11 mouse cellular contexts compared by ENCODE assay signal in genomic region chr8:83578131-83579055, GRCm38 (mm10). TPM values are rescaled to one million over a fixed set of nuclear protein-coding genes. Genes with fewer than 3 reads are reported as not detected.
DNase-seq lines count a peak whose midpoint lies in the region; ATAC-seq lines count a peak whose summit lies in the region.
"Had no signal": no experiment of that assay in that cellular context is flagged by ENCODE, and none has a peak within 500 bp of the region (broad histone marks: within the 10 kb centered on the region; RNA-seq: fewer than 3 reads in every experiment).

No protein-coding gene starts in this region.

- peaks cover 79% of the 10 kb centered on the region for H3K4me1 ChIP-seq in heart, embryonic 15.5 days (replicated peaks)
- H3K4me1 ChIP-seq in neural tube, embryonic 12.5 days: peaks cover 56% of the 10 kb centered on the region

- 0 out of 2 replicates have a peak, but pooled peaks cover 3% of the 10 kb centered on the region for H3K36me3 ChIP-seq in heart, embryonic 15.5 days
- H3K36me3 ChIP-seq in neural tube, embryonic 12.5 days: peaks cover 12% of the 10 kb centered on the region

- H3K4me3 ChIP-seq in heart, embryonic 15.5 days: no peak overlapping the region
- no peak overlapping the region for H3K4me3 ChIP-seq in neural tube, embryonic 12.5 days

- H3K27me3 ChIP-seq in heart, embryonic 15.5 days: no peaks in the 10 kb centered on the region
- H3K27me3 ChIP-seq in neural tube, embryonic 12.5 days (replicated peaks): no peaks in the 10 kb centered on the region

- H3K9me3 ChIP-seq in heart, embryonic 15.5 days (replicated peaks): no peaks in the 10 kb centered on the region
- no peaks in the 10 kb centered on the region for H3K9me3 ChIP-seq in neural tube, embryonic 12.5 days

- peak; percentile 51 for ATAC-seq in heart, embryonic 15.5 days (replicated peaks; ENCODE audit: insufficient number of reproducible peaks, insufficient read depth, low FRiP score, low read depth)
- no peak for ATAC-seq in neural tube, embryonic 12.5 days (ENCODE audit: low FRiP score, low read depth)
- ATAC-seq in activated CD4-positive, CD25-positive, alpha-beta regulatory T cell, adult 4 months: no peak

- peak overlapping the region; percentile 40 for H3K9ac ChIP-seq in heart, embryonic 15.5 days
- peak overlapping the region; percentile 38; the same call in 1 of the 2 replicates for H3K9ac ChIP-seq in neural tube, embryonic 12.5 days

- H3K4me2 ChIP-seq in heart, embryonic 15.5 days: peak overlapping the region; percentile 19
- no peak overlapping the region for H3K4me2 ChIP-seq in neural tube, embryonic 12.5 days (replicated peaks)

- H3K27ac ChIP-seq in heart, embryonic 15.5 days: peak overlapping the region; percentile 97
- H3K27ac ChIP-seq in neural tube, embryonic 12.5 days: no peak overlapping the region

- DNase-seq in heart, adult 11 months: peak; percentile 95
- no peak for DNase-seq in heart, adult 8-10 months (ENCODE audit: low spot score)
- DNase-seq in spleen, postnatal 4 days (ENCODE audit: low spot score in 2 of 2): peak; percentile 11 to 59
- DNase-seq in spleen, postnatal 36 days (ENCODE audit: low spot score in 2 of 2): no peak
- DNase-seq in T-cell, adult 2 months (ENCODE audit: low spot score): no peak

- WGBS in heart, embryonic 15.5 days: 46% methylated on average over 17 of the region's 17 CpGs
- 72% methylated on average over 17 of the region's 17 CpGs for WGBS in neural tube, embryonic 12.5 days

RNA-seq across cellular contexts. Expression of gene Ndufb7, which starts 11.9 kb away (rescaled TPM):
- total RNA-seq in heart, adult 8-10 months (2022): 100 to 1,000 TPM; 561 to 765 (median 683) TPM
- 537 and 672 TPM in 2 replicates for polyA plus RNA-seq in heart, embryonic 15.5 days (2015; fragmentation: Nextera tagmentation; extraction: Ambion mirVana)
- polyA plus RNA-seq in neural tube, embryonic 12.5 days (2016; fragmentation: Nextera tagmentation; extraction: Ambion mirVana): 343 and 361 TPM in 2 replicates
- 100 to 1,000 TPM; 350 to 354 TPM for polyA plus RNA-seq in activated CD4-positive, CD25-positive, alpha-beta regulatory T cell, adult 4 months (2017; shearing (Covaris generic))

RNA-seq across cellular contexts. Expression of gene Tecr, which starts 29.4 kb away (rescaled TPM):
- total RNA-seq in heart, adult 8-10 months (2022): 100 to 1,000 TPM; 539 to 688 (median 589) TPM
- 349 and 431 TPM in 2 replicates for polyA plus RNA-seq in heart, embryonic 15.5 days (2015; fragmentation: Nextera tagmentation; extraction: Ambion mirVana)
- 760 and 802 TPM in 2 replicates for polyA plus RNA-seq in neural tube, embryonic 12.5 days (2016; fragmentation: Nextera tagmentation; extraction: Ambion mirVana)
- 100 to 1,000 TPM; 421 to 424 TPM for polyA plus RNA-seq in activated CD4-positive, CD25-positive, alpha-beta regulatory T cell, adult 4 months (2017; shearing (Covaris generic))

RNA-seq across cellular contexts. Expression of gene Dnajb1, which starts 29.6 kb away (rescaled TPM):
- 10 to 100 TPM; 11.0 to 14.2 (median 12.6) TPM for total RNA-seq in heart, adult 8-10 months (2022)
- 36.7 and 47.2 TPM in 2 replicates for polyA plus RNA-seq in heart, embryonic 15.5 days (2015; fragmentation: Nextera tagmentation; extraction: Ambion mirVana)
- polyA plus RNA-seq in neural tube, embryonic 12.5 days (2016; fragmentation: Nextera tagmentation; extraction: Ambion mirVana): 60.2 and 63.0 TPM in 2 replicates
- polyA plus RNA-seq in activated CD4-positive, CD25-positive, alpha-beta regulatory T cell, adult 4 months (2017; shearing (Covaris generic)): 10 to 100 TPM; 40.7 to 44.0 TPM

RNA-seq across cellular contexts. Expression of gene Olfr370, which starts 42.8 kb away (rescaled TPM):
- total RNA-seq in heart, adult 8-10 months (2022): not detected
- polyA plus RNA-seq in heart, embryonic 15.5 days (2015; fragmentation: Nextera tagmentation; extraction: Ambion mirVana): not detected in 2 replicates
- not detected in 2 replicates for polyA plus RNA-seq in neural tube, embryonic 12.5 days (2016; fragmentation: Nextera tagmentation; extraction: Ambion mirVana)
- not detected for polyA plus RNA-seq in activated CD4-positive, CD25-positive, alpha-beta regulatory T cell, adult 4 months (2017; shearing (Covaris generic))
- total RNA-seq: common myeloid progenitor, adult 5-6 weeks; layer of hippocampus, postnatal 25 days; neutrophil, adult 5-6 weeks had no signal

Comparison
In these comparisons a context has a peak if more than half of its experiments do, and no peak if none do; other contexts are left out.
1. DNase-seq: peak in heart, adult 11 months (single experiment) and spleen, postnatal 4 days (2 of 2); none in heart, adult 8-10 months (single experiment), spleen, postnatal 36 days (0 of 2) and T-cell, adult 2 months (single experiment).